ENCODE assay signal across 8 mouse cellular contexts in genomic region chr11:97309451-97309836, GRCm38 (mm10). TPM values are rescaled to one million over a fixed set of nuclear protein-coding genes. Genes with fewer than 3 reads are reported as not detected.
DNase-seq lines count a peak whose midpoint lies in the region; ATAC-seq and TF ChIP-seq lines count a peak whose summit lies in the region.

No protein-coding gene starts in this region.

- no peaks in the 10 kb centered on the region for H3K9me3 ChIP-seq in hindbrain, embryonic 13.5 days
- H3K9me3 ChIP-seq in stomach, postnatal 0 days (ENCODE audit: control insufficient read depth, low read length), result no peaks in the 10 kb centered on the region

- TF ChIP-seq EP300 in stomach, postnatal 0 days (optimal IDR thresholded peaks at IDR 0.05), result no peak

- H3K27me3 ChIP-seq in hindbrain, embryonic 13.5 days, result peaks cover 8% of the 10 kb centered on the region; the same call in 1 of the 2 replicates
- no peaks in the 10 kb centered on the region for H3K27me3 ChIP-seq in stomach, postnatal 0 days (ENCODE audit: control insufficient read depth, insufficient read depth, low read length)

- TF ChIP-seq CTCF in left cerebral cortex, adult 2 months (IDR thresholded peaks at IDR 0.05), result no peak
- no peak for TF ChIP-seq CTCF in stomach, postnatal 0 days (IDR thresholded peaks at IDR 0.05; ENCODE audit: low read depth)

- no peak for ATAC-seq in hindbrain, embryonic 13.5 days (ENCODE audit: low FRiP score)
- ATAC-seq in megakaryocyte progenitor cell, adult 5-6 weeks (replicated peaks; ENCODE audit: poor library complexity), result peak; percentile 82
- peak; percentile 87 for ATAC-seq in stomach, postnatal 0 days (ENCODE audit: low FRiP score, low TSS enrichment)

- H3K4me1 ChIP-seq in hindbrain, embryonic 13.5 days (replicated peaks), result peaks cover 25% of the 10 kb centered on the region
- no peaks in the 10 kb centered on the region for H3K4me1 ChIP-seq in stomach, postnatal 0 days (replicated peaks; ENCODE audit: control insufficient read depth, insufficient read depth)

- DNase-seq in right cerebral cortex, adult 2 months (ENCODE audit: low spot score in 2 of 2), result peak; percentile 31 to 45
- no peak for DNase-seq in right cerebral cortex, postnatal 36 days (ENCODE audit: low spot score in 2 of 2)
- DNase-seq in c-Kit-positive CD71-positive TER-119-negative erythroid progenitor cells, embryonic 14.5 days (ENCODE audit: low read depth), result peak; percentile 10
- DNase-seq in forelimb bud, embryonic 11.5 days (ENCODE audit: low read depth, low spot score), result peak; percentile 17
- DNase-seq in left cerebral cortex, adult 2 months (ENCODE audit: extremely low spot score in 1 of 2, low spot score in 2 of 2), result peak; percentile 32 to 43
- DNase-seq in stomach, postnatal 0 days (ENCODE audit: low spot score), result peak; percentile 89

- H3K36me3 ChIP-seq in hindbrain, embryonic 13.5 days, result no peaks in the 10 kb centered on the region
- H3K36me3 ChIP-seq in stomach, postnatal 0 days (ENCODE audit: control insufficient read depth, insufficient read depth, low read length), result no peaks in the 10 kb centered on the region

- intact Hi-C loops in left cerebral cortex, adult 2 months (cut with DNase I), result no loop called here

- no peak overlapping the region for H3K27ac ChIP-seq in hindbrain, embryonic 13.5 days
- peak overlapping the region; percentile 70 for H3K27ac ChIP-seq in left cerebral cortex, adult 2 months
- H3K27ac ChIP-seq in stomach, postnatal 0 days (replicated peaks), result peak overlapping the region; percentile 91

- H3K4me2 ChIP-seq in hindbrain, embryonic 13.5 days, result peak overlapping the region; percentile 65
- peak overlapping the region; percentile 53 for H3K4me2 ChIP-seq in stomach, postnatal 0 days (replicated peaks; ENCODE audit: low read depth)

- 7% methylated on average over 9 of the region's 9 CpGs for whole genome bisulfite sequencing in hindbrain, embryonic 13.5 days
- WGBS in stomach, postnatal 0 days, result 1% methylated on average over 9 of the region's 9 CpGs

- peak overlapping the region; percentile 39 for H3K4me3 ChIP-seq in hindbrain, embryonic 13.5 days
- H3K4me3 ChIP-seq in left cerebral cortex, adult 2 months, result peak overlapping the region; percentile 48
- H3K4me3 ChIP-seq in stomach, postnatal 0 days (ENCODE audit: low read depth, low read length), result peak overlapping the region; percentile 40

- H3K9ac ChIP-seq in hindbrain, embryonic 13.5 days, result peak overlapping the region; percentile 69
- H3K9ac ChIP-seq in stomach, postnatal 0 days (ENCODE audit: low read length), result peak overlapping the region; percentile 56

RNA-seq across cellular contexts. Expression of gene Mrpl45, which starts 6.1 kb away (rescaled TPM):
- 38.4 and 39.0 TPM in 2 replicates for polyA plus RNA-seq in hindbrain, embryonic 13.5 days (2015; fragmentation: Nextera tagmentation; extraction: Ambion mirVana)
- total RNA-seq in left cerebral cortex, adult 2 months (2021), result 10 to 100 TPM; 26.4 to 28.2 TPM
- total RNA-seq in megakaryocyte progenitor cell, adult 5-6 weeks (2015), result 34.7 and 43.6 TPM in 2 replicates
- 22.4 and 23.1 TPM in 2 replicates for total RNA-seq in megakaryocyte progenitor cell, adult 5-6 weeks (2017)
- polyA plus RNA-seq in stomach, postnatal 0 days (2015; fragmentation: Nextera tagmentation; extraction: Ambion mirVana), result 28.2 and 28.8 TPM in 2 replicates

RNA-seq across cellular contexts. Expression of gene Npepps, which starts 29.0 kb away (rescaled TPM):
- polyA plus RNA-seq in hindbrain, embryonic 13.5 days (2015; fragmentation: Nextera tagmentation; extraction: Ambion mirVana), result 154 and 156 TPM in 2 replicates
- 100 to 1,000 TPM; 142 to 143 TPM for total RNA-seq in left cerebral cortex, adult 2 months (2021)
- total RNA-seq in megakaryocyte progenitor cell, adult 5-6 weeks (2015), result 38.7 TPM in 2 replicates
- total RNA-seq in megakaryocyte progenitor cell, adult 5-6 weeks (2017), result 24.6 and 27.9 TPM in 2 replicates
- 43.4 and 52.8 TPM in 2 replicates for polyA plus RNA-seq in stomach, postnatal 0 days (2015; fragmentation: Nextera tagmentation; extraction: Ambion mirVana)

RNA-seq across cellular contexts. Expression of gene Gpr179, which starts 42.4 kb away (rescaled TPM):
- polyA plus RNA-seq in hindbrain, embryonic 13.5 days (2015; fragmentation: Nextera tagmentation; extraction: Ambion mirVana), result 0.16 and 0.25 TPM in 2 replicates
- total RNA-seq in left cerebral cortex, adult 2 months (2021), result under 1 TPM; 0.18 to 0.37 TPM
- total RNA-seq in megakaryocyte progenitor cell, adult 5-6 weeks (2015), result 0.02 and 0.05 TPM in 2 replicates
- total RNA-seq in megakaryocyte progenitor cell, adult 5-6 weeks (2017), result 0.10 TPM in 1 of 2 replicates, not detected in the other
- 0.17 and 0.23 TPM in 2 replicates for polyA plus RNA-seq in stomach, postnatal 0 days (2015; fragmentation: Nextera tagmentation; extraction: Ambion mirVana)

RNA-seq across cellular contexts. Expression of gene Socs7, which starts 52.9 kb away (rescaled TPM):
- polyA plus RNA-seq in hindbrain, embryonic 13.5 days (2015; fragmentation: Nextera tagmentation; extraction: Ambion mirVana), result 8.4 and 9.2 TPM in 2 replicates
- total RNA-seq in left cerebral cortex, adult 2 months (2021), result 10 to 100 TPM; 87.2 to 91.9 TPM
- 5.3 and 7.2 TPM in 2 replicates for total RNA-seq in megakaryocyte progenitor cell, adult 5-6 weeks (2015)
- total RNA-seq in megakaryocyte progenitor cell, adult 5-6 weeks (2017), result 10.2 and 11.0 TPM in 2 replicates
- polyA plus RNA-seq in stomach, postnatal 0 days (2015; fragmentation: Nextera tagmentation; extraction: Ambion mirVana), result 1.3 and 1.7 TPM in 2 replicates

Comparison
In these comparisons a context has a peak if more than half of its experiments do, and no peak if none do; other contexts are left out.
1. DNase-seq: peak in right cerebral cortex, adult 2 months (2 of 2), c-Kit-positive CD71-positive TER-119-negative erythroid progenitor cells, embryonic 14.5 days (single experiment), forelimb bud, embryonic 11.5 days (single experiment), left cerebral cortex, adult 2 months (2 of 2) and stomach, postnatal 0 days (single experiment); none in right cerebral cortex, postnatal 36 days (0 of 2).
2. Peak in every context shown above with its lines, with median percentiles within 50 percentile points of each other: H3K4me3 ChIP-seq.